Mouse (Mus musculus): ENCODE measurements around the gene Coro6.

GRCm38 (mm10) chr11:77464684-77465083 lies 2.5 kb downstream of the Coro6 start:
- TF ChIP-seq CTCF (IDR thresholded peaks at IDR 0.05; ENCODE audit: control insufficient read depth, insufficient read depth, insufficient replicate concordance, low read depth, low read length) (no peak), POLR2A (IDR thresholded peaks at IDR 0.05; ENCODE audit: control insufficient read depth, low read depth, low read length) (no peak)

All from testis, adult 2 months (tissue).